Mouse (Mus musculus): Measurements from ENCODE around the gene Cer1. TPM values are rescaled to one million over a fixed set of nuclear protein-coding genes. Genes with fewer than 3 reads are reported as not detected.

Cer1 gene
- total RNA-seq (2014; fragmentation: Nextera tagmentation) (not detected in 2 replicates), total RNA-seq (2017) (not detected in 2 replicates)

GRCm38 (mm10) chr4:82884636-82885534 lies at the start of gene Cer1:
TSS of gene Cer1 (minus strand) at chr4:82885148.
- no peak for ATAC-seq (replicated peaks; ENCODE audit: poor library complexity, severe bottlenecking)

GRCm38 (mm10) chr4:82934308-82934707 lies 49.4 kb upstream of the Cer1 start:
- peak; percentile 71 for ATAC-seq (replicated peaks; ENCODE audit: poor library complexity, severe bottlenecking)

GRCm38 (mm10) chr4:82933698-82934210 lies 48.8 kb upstream of the Cer1 start:
- ATAC-seq (replicated peaks; ENCODE audit: poor library complexity, severe bottlenecking), result peak; percentile 97

GRCm38 (mm10) chr4:82930079-82930478 lies 45.1 kb upstream of the Cer1 start:
- ATAC-seq (replicated peaks; ENCODE audit: poor library complexity, severe bottlenecking), result no peak

GRCm38 (mm10) chr4:82921962-82922361 lies 37.0 kb upstream of the Cer1 start:
- peak; percentile 73 for ATAC-seq (replicated peaks; ENCODE audit: poor library complexity, severe bottlenecking)

- ATAC-seq (replicated peaks; ENCODE audit: poor library complexity, severe bottlenecking), result peak; percentile 71
Measured at GRCm38 (mm10) chr4:82918625-82919024, 33.7 kb upstream of the Cer1 start.

GRCm38 (mm10) chr4:82916678-82917050 lies 31.7 kb upstream of the Cer1 start:
- ATAC-seq (replicated peaks; ENCODE audit: poor library complexity, severe bottlenecking), result no peak

- ATAC-seq (replicated peaks; ENCODE audit: poor library complexity, severe bottlenecking), result no peak
Measured at GRCm38 (mm10) chr4:82916003-82916677, 31.2 kb upstream of the Cer1 start.

- no peak for ATAC-seq (replicated peaks; ENCODE audit: poor library complexity, severe bottlenecking)
Measured at GRCm38 (mm10) chr4:82915576-82915975, 30.6 kb upstream of the Cer1 start.

- no peak for ATAC-seq (replicated peaks; ENCODE audit: poor library complexity, severe bottlenecking)
Measured at GRCm38 (mm10) chr4:82914601-82915143, 29.7 kb upstream of the Cer1 start.

- ATAC-seq (replicated peaks; ENCODE audit: poor library complexity, severe bottlenecking), result no peak
Measured at GRCm38 (mm10) chr4:82895227-82895626, 10.3 kb upstream of the Cer1 start.

- no peak for ATAC-seq (replicated peaks; ENCODE audit: poor library complexity, severe bottlenecking)
Measured at GRCm38 (mm10) chr4:82892247-82892646, 7.3 kb upstream of the Cer1 start.

GRCm38 (mm10) chr4:82891566-82891965 lies 6.6 kb upstream of the Cer1 start:
- no peak for ATAC-seq (replicated peaks; ENCODE audit: poor library complexity, severe bottlenecking)

- ATAC-seq (replicated peaks; ENCODE audit: poor library complexity, severe bottlenecking), result no peak
Measured at GRCm38 (mm10) chr4:82891049-82891448, 6.1 kb upstream of the Cer1 start.

GRCm38 (mm10) chr4:82890585-82890984 lies 5.6 kb upstream of the Cer1 start:
- ATAC-seq (replicated peaks; ENCODE audit: poor library complexity, severe bottlenecking), result no peak

- ATAC-seq (replicated peaks; ENCODE audit: poor library complexity, severe bottlenecking), result no peak
Measured at GRCm38 (mm10) chr4:82886148-82886547, 1.2 kb upstream of the Cer1 start.

GRCm38 (mm10) chr4:82885535-82885913 lies 576 bp upstream of the Cer1 start:
- ATAC-seq (replicated peaks; ENCODE audit: poor library complexity, severe bottlenecking), result no peak

GRCm38 (mm10) chr4:82882500-82882899 lies 2.4 kb downstream of the Cer1 start:
- ATAC-seq (replicated peaks; ENCODE audit: poor library complexity, severe bottlenecking), result 0 out of 2 replicates have a peak, but pooled peaks have one; percentile 25

- ATAC-seq (replicated peaks; ENCODE audit: poor library complexity, severe bottlenecking), result no peak
Measured at GRCm38 (mm10) chr4:82881366-82881765, 3.6 kb downstream of the Cer1 start.

GRCm38 (mm10) chr4:82880243-82880642 lies 4.7 kb downstream of the Cer1 start:
- no peak for ATAC-seq (replicated peaks; ENCODE audit: poor library complexity, severe bottlenecking)

GRCm38 (mm10) chr4:82879152-82879551 lies 5.8 kb downstream of the Cer1 start:
- no peak for ATAC-seq (replicated peaks; ENCODE audit: poor library complexity, severe bottlenecking)

Data from granulocyte monocyte progenitor cell, adult 5-6 weeks (primary cell).